Mouse (Mus musculus): Measurements from ENCODE around the gene Tomm40. TPM values are rescaled to one million over a fixed set of nuclear protein-coding genes. Genes with fewer than 3 reads are reported as not detected.

Tomm40 gene
- polyA plus RNA-seq, 1 experiment from 2014 or later, result 138 TPM

DNA sequence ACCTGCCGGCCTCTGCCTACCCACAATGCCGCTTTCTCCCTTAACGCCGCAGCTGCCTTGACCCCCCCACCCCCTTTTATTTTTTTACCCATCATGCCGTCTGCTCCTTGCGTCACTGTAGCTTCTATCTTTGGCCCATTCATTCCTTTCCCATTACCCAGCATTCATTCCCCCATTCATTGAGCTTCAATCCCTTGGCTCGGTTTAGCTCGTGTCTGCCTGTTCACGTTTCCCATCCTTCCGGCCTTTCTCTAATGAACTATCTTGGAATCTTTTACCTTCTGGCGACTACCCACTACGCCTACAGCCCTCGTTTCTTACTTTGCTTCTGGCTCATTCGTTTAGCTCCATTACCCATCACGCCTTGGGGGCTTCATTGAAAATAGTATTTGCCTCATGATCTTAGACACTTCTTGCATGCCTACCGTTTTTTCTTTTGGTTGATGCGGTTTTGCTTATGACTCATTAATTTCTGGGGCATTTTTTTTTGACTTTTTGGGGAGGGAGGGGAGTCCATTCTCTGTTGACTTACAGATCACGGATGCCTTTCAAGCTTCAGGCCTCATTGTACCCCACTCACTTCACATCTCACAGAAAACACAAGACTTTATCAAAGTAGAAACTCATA is 931 bp upstream of the Tomm40 start:
- peaks cover 12% of the 10 kb centered on the region for H3K4me1 ChIP-seq (ENCODE audit: control insufficient read depth, insufficient read depth, low read length)
- 6% methylated on average over 18 of the region's 18 CpGs for whole genome bisulfite sequencing
- peak overlapping the region; percentile 65 for H3K9ac ChIP-seq (ENCODE audit: low read length)
- peak overlapping the region; percentile 89 for H3K27ac ChIP-seq (ENCODE audit: low read depth, low read length)
- no peaks in the 10 kb centered on the region for H3K27me3 ChIP-seq (ENCODE audit: control insufficient read depth, insufficient read depth, low read length)
- peak overlapping the region; percentile 33 for H3K4me3 ChIP-seq (ENCODE audit: low read depth, low read length)
- H3K9me3 ChIP-seq (ENCODE audit: control insufficient read depth, low read length), result peaks cover 3% of the 10 kb centered on the region; the same call in 1 of the 2 replicates
- no peak for ATAC-seq (ENCODE audit: low FRiP score)
- DNase-seq (ENCODE audit: low spot score, missing footprints), result no peak
- H3K36me3 ChIP-seq (ENCODE audit: control insufficient read depth, insufficient read depth, low read length), result 0 out of 2 replicates have a peak, but pooled peaks cover 3% of the 10 kb centered on the region
- H3K4me2 ChIP-seq, result peak overlapping the region; percentile 66

DNA sequence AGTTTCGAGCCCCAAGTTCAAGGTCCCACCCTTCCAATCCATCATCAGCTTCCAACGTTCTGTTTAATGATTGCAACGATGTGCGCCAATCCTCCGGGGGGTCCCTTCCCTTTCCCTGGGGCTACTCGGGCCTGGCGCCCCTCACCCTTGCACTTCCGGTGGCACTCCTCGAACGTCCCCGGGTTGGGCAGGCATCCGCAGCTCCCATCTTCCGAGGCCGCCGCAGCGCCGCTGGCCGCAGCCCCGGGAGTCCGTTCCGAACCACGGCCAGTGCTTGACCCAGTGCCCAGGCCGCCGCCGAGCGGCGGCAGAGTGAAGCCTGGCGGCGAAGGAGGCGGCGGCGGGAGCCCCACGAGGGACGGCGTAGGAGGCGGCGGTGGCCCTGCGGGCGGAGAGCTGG is 402 bp downstream of the Tomm40 start:
- Histone ChIP-seq H3K4me3 (ENCODE audit: low read depth, low read length) (peak overlapping the region; percentile 97), H3K4me1 (ENCODE audit: control insufficient read depth, insufficient read depth, low read length) (peaks cover 12% of the 10 kb centered on the region), H3K4me2 (peak overlapping the region; percentile 87), H3K27ac (ENCODE audit: low read depth, low read length) (peak overlapping the region; percentile 35; the same call in 1 of the 2 replicates), H3K9me3 (ENCODE audit: control insufficient read depth, low read length) (no peaks in the 10 kb centered on the region), H3K9ac (ENCODE audit: low read length) (peak overlapping the region; percentile 89), H3K36me3 (ENCODE audit: control insufficient read depth, insufficient read depth, low read length) (0 out of 2 replicates have a peak, but pooled peaks cover 3% of the 10 kb centered on the region), H3K27me3 (ENCODE audit: control insufficient read depth, insufficient read depth, low read length) (no peaks in the 10 kb centered on the region)
- ATAC-seq (ENCODE audit: low FRiP score), result no peak
- under 1% methylated on average over 39 of the region's 39 CpGs for WGBS
- DNase-seq (ENCODE audit: low spot score, missing footprints), result no peak

- Histone ChIP-seq H3K4me1 (ENCODE audit: control insufficient read depth, insufficient read depth, low read length) (peaks cover 12% of the 10 kb centered on the region), H3K9me3 (ENCODE audit: control insufficient read depth, low read length) (no peaks in the 10 kb centered on the region), H3K9ac (ENCODE audit: low read length) (no peak overlapping the region), H3K36me3 (ENCODE audit: control insufficient read depth, insufficient read depth, low read length) (peaks cover 6% of the 10 kb centered on the region; the same call in 1 of the 2 replicates), H3K4me2 (no peak overlapping the region), H3K27ac (ENCODE audit: low read depth, low read length) (no peak overlapping the region), H3K27me3 (ENCODE audit: control insufficient read depth, insufficient read depth, low read length) (no peaks in the 10 kb centered on the region), H3K4me3 (ENCODE audit: low read depth, low read length) (no peak overlapping the region)
- ATAC-seq (ENCODE audit: low FRiP score) (no peak), DNase-seq (ENCODE audit: low spot score, missing footprints) (no peak)
- WGBS, result 91% methylated on average over 9 of the region's 9 CpGs
Measured at GRCm38 (mm10) chr7:19713598-19713997, 1.6 kb downstream of the Tomm40 start.

DNA sequence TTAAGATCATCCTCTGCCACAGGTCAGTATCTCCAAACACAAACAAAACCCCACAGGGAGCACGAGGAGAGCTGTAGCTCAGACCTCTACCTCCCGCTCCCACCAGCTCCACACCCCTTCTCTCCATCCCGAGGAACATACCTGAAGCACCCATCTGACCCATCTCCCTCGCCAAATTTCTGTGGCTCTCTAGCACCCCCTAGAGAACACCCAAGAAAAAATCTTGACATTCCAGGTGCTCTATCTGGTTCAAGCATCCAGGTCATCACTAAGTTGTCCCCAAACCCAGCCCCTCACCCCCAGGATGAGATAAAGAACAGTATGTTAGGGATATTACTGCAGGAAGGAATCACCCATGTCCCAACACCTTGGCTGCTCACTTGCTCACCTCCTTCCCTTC is 2.0 kb downstream of the Tomm40 start:
- ATAC-seq (ENCODE audit: low FRiP score) (no peak), DNase-seq (ENCODE audit: low spot score, missing footprints) (no peak)
- Histone ChIP-seq H3K4me1 (ENCODE audit: control insufficient read depth, insufficient read depth, low read length) (peaks cover 12% of the 10 kb centered on the region), H3K36me3 (ENCODE audit: control insufficient read depth, insufficient read depth, low read length) (peaks cover 6% of the 10 kb centered on the region; the same call in 1 of the 2 replicates), H3K9me3 (ENCODE audit: control insufficient read depth, low read length) (no peaks in the 10 kb centered on the region), H3K4me3 (ENCODE audit: low read depth, low read length) (no peak overlapping the region), H3K27me3 (ENCODE audit: control insufficient read depth, insufficient read depth, low read length) (no peaks in the 10 kb centered on the region), H3K4me2 (no peak overlapping the region), H3K9ac (ENCODE audit: low read length) (no peak overlapping the region), H3K27ac (ENCODE audit: low read depth, low read length) (no peak overlapping the region)
- WGBS, result 61% methylated on average over 4 of the region's 4 CpGs

DNA sequence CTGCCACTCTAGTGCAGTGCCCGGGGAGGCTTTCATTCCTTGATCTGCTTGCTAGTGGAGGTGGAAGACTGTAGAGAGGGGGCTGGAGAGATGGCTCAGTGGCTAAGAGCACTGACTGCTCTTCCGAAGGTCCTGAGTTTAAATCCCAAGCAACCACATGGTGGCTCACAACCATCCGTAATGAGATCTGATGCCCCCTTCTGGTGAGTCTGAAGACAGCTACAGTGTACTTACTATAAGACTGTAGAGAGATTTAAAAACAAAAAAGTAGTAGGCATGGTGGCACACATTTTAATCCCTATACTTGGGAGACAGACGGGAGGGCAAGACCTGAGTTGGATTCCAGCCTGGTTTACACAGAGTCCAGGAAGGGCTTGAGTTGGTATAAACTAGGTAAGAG is 2.8 kb downstream of the Tomm40 start:
- 72% methylated on average over 4 of the region's 4 CpGs for WGBS
- H3K36me3 ChIP-seq (ENCODE audit: control insufficient read depth, insufficient read depth, low read length), result peaks cover 6% of the 10 kb centered on the region; the same call in 1 of the 2 replicates
- no peak for DNase-seq (ENCODE audit: low spot score, missing footprints)

GRCm38 (mm10) chr7:19710650-19711049 is 4.6 kb downstream of the Tomm40 start:
- H3K27me3 ChIP-seq (ENCODE audit: control insufficient read depth, insufficient read depth, low read length), result no peaks in the 10 kb centered on the region
- DNase-seq (ENCODE audit: low spot score, missing footprints), result no peak
- no peaks in the 10 kb centered on the region for H3K9me3 ChIP-seq (ENCODE audit: control insufficient read depth, low read length)
- no peak for ATAC-seq (ENCODE audit: low FRiP score)
- peaks cover 7% of the 10 kb centered on the region for H3K4me1 ChIP-seq (ENCODE audit: control insufficient read depth, insufficient read depth, low read length)
- H3K4me3 ChIP-seq (ENCODE audit: low read depth, low read length), result no peak overlapping the region
- no peak overlapping the region for H3K27ac ChIP-seq (ENCODE audit: low read depth, low read length)
- no peak overlapping the region for H3K4me2 ChIP-seq
- peaks cover 6% of the 10 kb centered on the region; the same call in 1 of the 2 replicates for H3K36me3 ChIP-seq (ENCODE audit: control insufficient read depth, insufficient read depth, low read length)
- H3K9ac ChIP-seq (ENCODE audit: low read length), result no peak overlapping the region
- WGBS, result 94% methylated on average over 10 of the region's 10 CpGs

More for the DNA sequence above, 2.8 kb downstream of the Tomm40 start:
- Histone ChIP-seq H3K9ac (ENCODE audit: low read length) (no peak overlapping the region), H3K27ac (ENCODE audit: low read depth, low read length) (no peak overlapping the region), H3K27me3 (ENCODE audit: control insufficient read depth, insufficient read depth, low read length) (no peaks in the 10 kb centered on the region), H3K9me3 (ENCODE audit: control insufficient read depth, low read length) (no peaks in the 10 kb centered on the region), H3K4me2 (no peak overlapping the region), H3K4me3 (ENCODE audit: low read depth, low read length) (no peak overlapping the region), H3K4me1 (ENCODE audit: control insufficient read depth, insufficient read depth, low read length) (peaks cover 12% of the 10 kb centered on the region)
- ATAC-seq (ENCODE audit: low FRiP score), result no peak

- DNase-seq (ENCODE audit: low spot score, missing footprints) (no peak), ATAC-seq (ENCODE audit: low FRiP score) (no peak)
- H3K4me1 ChIP-seq (ENCODE audit: control insufficient read depth, insufficient read depth, low read length), result no peaks in the 10 kb centered on the region
- H3K4me2 ChIP-seq, result no peak overlapping the region
- H3K36me3 ChIP-seq (ENCODE audit: control insufficient read depth, insufficient read depth, low read length), result peaks cover 8% of the 10 kb centered on the region; the same call in 1 of the 2 replicates
- H3K9me3 ChIP-seq (ENCODE audit: control insufficient read depth, low read length), result no peaks in the 10 kb centered on the region
- no peak overlapping the region for H3K9ac ChIP-seq (ENCODE audit: low read length)
- H3K27ac ChIP-seq (ENCODE audit: low read depth, low read length), result no peak overlapping the region
- no peak overlapping the region for H3K4me3 ChIP-seq (ENCODE audit: low read depth, low read length)
- H3K27me3 ChIP-seq (ENCODE audit: control insufficient read depth, insufficient read depth, low read length), result no peaks in the 10 kb centered on the region
- WGBS, result 93% methylated on average over 7 of the region's 7 CpGs
Measured at GRCm38 (mm10) chr7:19705271-19705670, 10.0 kb downstream of the Tomm40 start.

GRCm38 (mm10) chr7:19704475-19704874 is 10.8 kb downstream of the Tomm40 start:
- no peak for ATAC-seq (ENCODE audit: low FRiP score)
- 91% methylated on average over 4 of the region's 4 CpGs for WGBS

DNA sequence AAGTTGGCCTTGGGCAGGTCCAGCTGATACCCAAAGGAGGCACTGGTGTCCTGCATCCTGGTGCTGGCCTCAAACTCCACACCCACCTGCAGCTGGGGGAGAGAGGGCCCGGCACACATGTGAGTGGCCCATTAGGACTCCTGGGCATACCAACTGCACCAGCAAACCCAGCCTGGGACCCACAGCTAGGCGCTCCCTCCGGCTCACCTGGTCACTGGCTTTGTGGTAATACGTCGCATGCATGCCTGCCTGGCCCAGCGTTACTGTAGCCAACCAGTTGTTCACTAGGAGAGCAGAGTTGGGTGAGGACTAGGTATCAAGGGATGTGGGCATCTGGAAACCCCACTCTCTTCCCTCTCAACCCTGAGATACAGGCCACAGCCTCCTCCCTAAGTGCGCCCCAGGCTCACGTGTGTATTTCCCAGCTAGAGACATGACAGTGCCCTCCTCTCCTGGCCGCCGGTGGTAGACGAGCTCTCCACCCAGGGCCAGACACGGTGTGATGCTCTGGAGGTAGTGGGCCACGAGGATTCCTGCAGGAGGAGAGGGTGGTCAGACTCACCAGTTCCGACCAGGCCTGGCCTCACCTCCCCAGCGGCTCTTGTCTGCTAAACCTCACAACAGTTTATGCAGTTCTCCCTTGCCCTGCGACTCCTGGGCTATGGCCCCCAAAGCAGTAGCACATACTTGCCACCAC is 12.2 kb downstream of the Tomm40 start:
- DNase-seq (ENCODE audit: low spot score, missing footprints) (no peak), ATAC-seq (ENCODE audit: low FRiP score) (no peak)
- Histone ChIP-seq H3K36me3 (ENCODE audit: control insufficient read depth, insufficient read depth, low read length) (peaks cover 5% of the 10 kb centered on the region; the same call in 1 of the 2 replicates), H3K9me3 (ENCODE audit: control insufficient read depth, low read length) (no peaks in the 10 kb centered on the region), H3K4me2 (no peak overlapping the region), H3K4me1 (ENCODE audit: control insufficient read depth, insufficient read depth, low read length) (peaks cover 13% of the 10 kb centered on the region), H3K27me3 (ENCODE audit: control insufficient read depth, insufficient read depth, low read length) (no peaks in the 10 kb centered on the region), H3K27ac (ENCODE audit: low read depth, low read length) (no peak overlapping the region), H3K4me3 (ENCODE audit: low read depth, low read length) (no peak overlapping the region), H3K9ac (ENCODE audit: low read length) (no peak overlapping the region)
- 88% methylated on average over 16 of the region's 16 CpGs for WGBS

More at GRCm38 (mm10) chr7:19704475-19704874, 10.8 kb downstream of the Tomm40 start:
- peaks cover 7% of the 10 kb centered on the region; the same call in 1 of the 2 replicates for H3K36me3 ChIP-seq (ENCODE audit: control insufficient read depth, insufficient read depth, low read length)
- H3K4me3 ChIP-seq (ENCODE audit: low read depth, low read length), result no peak overlapping the region
- no peak overlapping the region for H3K27ac ChIP-seq (ENCODE audit: low read depth, low read length)
- peaks cover 2% of the 10 kb centered on the region for H3K4me1 ChIP-seq (ENCODE audit: control insufficient read depth, insufficient read depth, low read length)
- no peak overlapping the region for H3K4me2 ChIP-seq
- H3K27me3 ChIP-seq (ENCODE audit: control insufficient read depth, insufficient read depth, low read length), result no peaks in the 10 kb centered on the region
- DNase-seq (ENCODE audit: low spot score, missing footprints), result no peak
- no peaks in the 10 kb centered on the region for H3K9me3 ChIP-seq (ENCODE audit: control insufficient read depth, low read length)
- no peak overlapping the region for H3K9ac ChIP-seq (ENCODE audit: low read length)
